Mouse (Mus musculus) stomach, embryonic 14.5 days (tissue): ENCODE measurements around the gene Ifna2. TPM values are rescaled to one million over a fixed set of nuclear protein-coding genes. Genes with fewer than 3 reads are reported as not detected.

Experiments
- ATAC-seq: fragments of 200-750 bp; cut with Nextera tagmentation; 2 replicates; pipeline ENCODE4 v1.8.0; 2017; ENCODE audit warnings: low read depth, moderate TSS enrichment; ENCODE audit not compliant: insufficient number of reproducible peaks, insufficient read depth, low FRiP score
- H3K27ac ChIP-seq: fragments of 300-500 bp; sonication (generic); 2 replicates; pipeline ENCODE4 v1.5.1; 2014; ENCODE audit warnings: mild to moderate bottlenecking, low read length, moderate library complexity, mixed read lengths
- H3K27me3 ChIP-seq: fragments of 300-500 bp; sonication (generic); 2 replicates; pipeline ENCODE4 v1.6.1; 2014; ENCODE audit warnings: low read length, control low read depth, mixed read lengths; ENCODE audit not compliant: control insufficient read depth, insufficient read depth
- H3K36me3 ChIP-seq: fragments of 300-500 bp; sonication (generic); 2 replicates; pipeline ENCODE4 v1.6.1; 2014; ENCODE audit warnings: mild to moderate bottlenecking, control low read depth, low read length, moderate library complexity, mixed read lengths; ENCODE audit not compliant: control insufficient read depth, insufficient read depth
- H3K4me1 ChIP-seq: fragments of 300-500 bp; sonication (generic); 2 replicates; pipeline ENCODE4 v1.6.1; 2014; ENCODE audit warnings: low read length, control low read depth, mixed read lengths; ENCODE audit not compliant: control insufficient read depth, insufficient read depth
- H3K4me2 ChIP-seq: fragments of 300-500 bp; sonication (generic); replicated peaks from 2 replicates; pipeline ENCODE4 v1.6.1; 2014; ENCODE audit warnings: low read depth, low read length, control low read depth
- H3K4me3 ChIP-seq: fragments of 300-500 bp; sonication (generic); 2 replicates; pipeline ENCODE4 v1.5.1; 2014; ENCODE audit warnings: low read depth, low read length, control low read depth
- H3K9ac ChIP-seq: fragments of 300-500 bp; sonication (generic); replicated peaks from 2 replicates; pipeline ENCODE4 v1.6.1; 2014; ENCODE audit warnings: low read depth, mild to moderate bottlenecking, control low read depth, low read length, moderate library complexity, mixed read lengths
- H3K9me3 ChIP-seq: fragments of 300-500 bp; sonication (generic); 2 replicates; pipeline ENCODE4 v1.6.1; 2016; ENCODE audit warnings: low read depth, low read length, control low read depth; ENCODE audit not compliant: control insufficient read depth
- WGBS: fragments of 180-500 bp; shearing (Covaris S2); extraction: QIAGEN DNeasy Blood & Tissue Kit; methylation state at CpG from one replicate; pipeline ENCODE4 v1.1.7; 2014; 5-methylcytosine and 5-hydroxymethylcytosine counted together
- polyA plus RNA-seq: library from polyadenylated mRNA; unstranded; fragments of >200 nt; fragmentation: Nextera tagmentation; extraction: Ambion mirVana; gene quantifications from 2 replicates; pipeline ENCODE4 v1.2.1, GENCODE M21; 2014

Ifna2 gene
- polyA plus RNA-seq, 1 experiment from 2014 or later, result not detected

GRCm38 (mm10) chr4:88707128-88707826, 23.6 kb upstream of the Ifna2 start:
- H3K27me3 ChIP-seq, result no peaks in the 10 kb centered on the region
- no peak overlapping the region for H3K4me2 ChIP-seq
- ATAC-seq, result no peak
- no peak overlapping the region for H3K4me3 ChIP-seq
- no peaks in the 10 kb centered on the region; the same call in 1 of the 2 replicates for H3K36me3 ChIP-seq
- no peak overlapping the region for H3K9ac ChIP-seq
- WGBS, result 97% methylated on average over 1 of the region's 1 CpGs
- H3K27ac ChIP-seq, result no peak overlapping the region
- no peaks in the 10 kb centered on the region for H3K9me3 ChIP-seq
- H3K4me1 ChIP-seq, result no peaks in the 10 kb centered on the region

GRCm38 (mm10) chr4:88705924-88706323, 22.2 kb upstream of the Ifna2 start:
- no peak overlapping the region for H3K9ac ChIP-seq
- WGBS, result 45% methylated on average over 3 of the region's 3 CpGs
- H3K27me3 ChIP-seq, result no peaks in the 10 kb centered on the region
- no peaks in the 10 kb centered on the region for H3K9me3 ChIP-seq
- H3K27ac ChIP-seq, result no peak overlapping the region
- H3K4me3 ChIP-seq, result no peak overlapping the region
- H3K4me1 ChIP-seq, result no peaks in the 10 kb centered on the region
- H3K36me3 ChIP-seq, result no peaks in the 10 kb centered on the region; the same call in 1 of the 2 replicates
- no peak for ATAC-seq
- H3K4me2 ChIP-seq, result no peak overlapping the region

GRCm38 (mm10) chr4:88699301-88699700, 15.6 kb upstream of the Ifna2 start:
- H3K36me3 ChIP-seq, result no peaks in the 10 kb centered on the region
- ATAC-seq, result no peak
- H3K27ac ChIP-seq, result no peak overlapping the region
- H3K4me3 ChIP-seq, result no peak overlapping the region
- no peaks in the 10 kb centered on the region for H3K9me3 ChIP-seq
- 90% methylated on average over 1 of the region's 1 CpGs for WGBS
- no peaks in the 10 kb centered on the region for H3K4me1 ChIP-seq
- H3K27me3 ChIP-seq, result no peaks in the 10 kb centered on the region
- H3K9ac ChIP-seq, result no peak overlapping the region
- H3K4me2 ChIP-seq, result no peak overlapping the region

GRCm38 (mm10) chr4:88698781-88699180, 15.1 kb upstream of the Ifna2 start:
- Histone ChIP-seq H3K27ac (no peak overlapping the region), H3K4me2 (no peak overlapping the region), H3K27me3 (no peaks in the 10 kb centered on the region), H3K4me1 (no peaks in the 10 kb centered on the region), H3K9me3 (no peaks in the 10 kb centered on the region), H3K4me3 (no peak overlapping the region), H3K9ac (no peak overlapping the region), H3K36me3 (no peaks in the 10 kb centered on the region)
- 80% methylated on average over 5 of the region's 5 CpGs for WGBS
- ATAC-seq, result no peak

GRCm38 (mm10) chr4:88697753-88698152, 14.0 kb upstream of the Ifna2 start:
- no peaks in the 10 kb centered on the region for H3K9me3 ChIP-seq
- no peak for ATAC-seq

GRCm38 (mm10) chr4:88697108-88697507, 13.4 kb upstream of the Ifna2 start:
- ATAC-seq, result no peak
- Histone ChIP-seq H3K9me3 (no peaks in the 10 kb centered on the region), H3K4me3 (no peak overlapping the region), H3K9ac (no peak overlapping the region), H3K4me2 (no peak overlapping the region), H3K27me3 (no peaks in the 10 kb centered on the region), H3K27ac (no peak overlapping the region), H3K36me3 (no peaks in the 10 kb centered on the region), H3K4me1 (no peaks in the 10 kb centered on the region)
- 62% methylated on average over 6 of the region's 6 CpGs for WGBS

More at GRCm38 (mm10) chr4:88697753-88698152, 14.0 kb upstream of the Ifna2 start:
- H3K36me3 ChIP-seq, result no peaks in the 10 kb centered on the region
- H3K9ac ChIP-seq, result no peak overlapping the region
- WGBS, result 76% methylated on average over 4 of the region's 4 CpGs
- H3K27ac ChIP-seq, result no peak overlapping the region
- H3K4me1 ChIP-seq, result no peaks in the 10 kb centered on the region
- H3K4me2 ChIP-seq, result no peak overlapping the region
- no peak overlapping the region for H3K4me3 ChIP-seq
- H3K27me3 ChIP-seq, result no peaks in the 10 kb centered on the region

GRCm38 (mm10) chr4:88696237-88696884, 12.6 kb upstream of the Ifna2 start:
- H3K27ac ChIP-seq, result no peak overlapping the region
- no peak overlapping the region for H3K9ac ChIP-seq
- ATAC-seq, result peak; percentile 74; the same call in 1 of the 2 replicates
- H3K4me1 ChIP-seq, result no peaks in the 10 kb centered on the region
- WGBS, result 24% methylated on average over 3 of the region's 3 CpGs
- H3K36me3 ChIP-seq, result no peaks in the 10 kb centered on the region
- no peak overlapping the region for H3K4me3 ChIP-seq
- H3K4me2 ChIP-seq, result no peak overlapping the region
- H3K9me3 ChIP-seq, result no peaks in the 10 kb centered on the region
- no peaks in the 10 kb centered on the region for H3K27me3 ChIP-seq

- Histone ChIP-seq H3K4me2 (no peak overlapping the region), H3K4me3 (no peak overlapping the region), H3K36me3 (no peaks in the 10 kb centered on the region), H3K27ac (no peak overlapping the region), H3K27me3 (no peaks in the 10 kb centered on the region), H3K9me3 (no peaks in the 10 kb centered on the region), H3K4me1 (no peaks in the 10 kb centered on the region), H3K9ac (no peak overlapping the region)
- WGBS, result 78% methylated on average over 2 of the region's 2 CpGs
- no peak for ATAC-seq
Observed at GRCm38 (mm10) chr4:88693392-88693791, 9.7 kb upstream of the Ifna2 start.
